30 mouse cellular contexts compared by ENCODE assay signal in genomic region chr6:8489266-8489665, GRCm38 (mm10).
"Had no signal": no experiment of that assay in that cellular context is flagged by ENCODE, and none has a peak within 500 bp of the region (broad histone marks: within the 10 kb centered on the region; RNA-seq: fewer than 3 reads in every experiment).

No protein-coding gene starts in this region.

- H3K9ac ChIP-seq: limb, embryonic 12.5 days; limb, embryonic 13.5 days; limb, embryonic 15.5 days; liver, embryonic 12.5 days; liver, embryonic 13.5 days; liver, embryonic 14.5 days; liver, embryonic 15.5 days; liver, postnatal 0 days; lung, embryonic 14.5 days; lung, embryonic 15.5 days; midbrain, embryonic 12.5 days; midbrain, embryonic 15.5 days had no signal

- H3K4me3 ChIP-seq: left cerebral cortex, adult 2 months; limb, embryonic 10.5 days; limb, embryonic 12.5 days; limb, embryonic 13.5 days; limb, embryonic 15.5 days; liver, embryonic 12.5 days; liver, embryonic 13.5 days; liver, embryonic 15.5 days; lung, embryonic 15.5 days; megakaryocyte, embryonic 14.5 days; midbrain, embryonic 10.5 days; midbrain, embryonic 12.5 days; midbrain, embryonic 15.5 days; myocyte had no signal

- H3K27me3 ChIP-seq: limb, embryonic 12.5 days; limb, embryonic 13.5 days; limb, embryonic 15.5 days; liver, embryonic 12.5 days; liver, embryonic 13.5 days; liver, embryonic 15.5 days; lung, embryonic 15.5 days; megakaryocyte, embryonic 14.5 days; midbrain, embryonic 12.5 days; midbrain, embryonic 15.5 days had no signal

- H3K9me3 ChIP-seq: limb, embryonic 10.5 days; limb, embryonic 12.5 days; limb, embryonic 13.5 days; limb, embryonic 15.5 days; liver, embryonic 12.5 days; liver, embryonic 13.5 days; liver, embryonic 15.5 days; lung, embryonic 15.5 days; megakaryocyte, embryonic 14.5 days; midbrain, embryonic 10.5 days; midbrain, embryonic 12.5 days; midbrain, embryonic 15.5 days had no signal

- H3K4me2 ChIP-seq: limb, embryonic 12.5 days; limb, embryonic 13.5 days; limb, embryonic 15.5 days; liver, embryonic 11.5 days; liver, embryonic 12.5 days; liver, embryonic 13.5 days; liver, embryonic 15.5 days; lung, embryonic 14.5 days; lung, embryonic 15.5 days; midbrain, embryonic 12.5 days; midbrain, embryonic 15.5 days had no signal

- H3K4me1 ChIP-seq: limb, embryonic 15.5 days had no signal

- DNase-seq: left cerebral cortex, postnatal 4 days; liver; liver, embryonic 13.5 days; liver, postnatal 0 days; lung, adult 18-20 months; lung, adult 2 months; lung, embryonic 14.5 days; lung, postnatal 10 days; lung, postnatal 14 days; lung, postnatal 36 days; lung, postnatal 4 days; midbrain, embryonic 14.5 days had no signal

- H3K36me3 ChIP-seq: limb, embryonic 10.5 days; limb, embryonic 12.5 days; limb, embryonic 13.5 days; limb, embryonic 15.5 days; liver, embryonic 12.5 days; liver, embryonic 13.5 days; liver, embryonic 15.5 days; lung, embryonic 15.5 days; midbrain, embryonic 10.5 days; midbrain, embryonic 12.5 days; midbrain, embryonic 15.5 days had no signal

- ATAC-seq: liver, embryonic 12.5 days; liver, postnatal 0 days; lung, postnatal 0 days; midbrain, embryonic 15.5 days; midbrain, embryonic 16.5 days had no signal

- H3K27ac ChIP-seq: left cerebral cortex, adult 2 months; limb, embryonic 10.5 days; limb, embryonic 12.5 days; limb, embryonic 13.5 days; limb, embryonic 15.5 days; liver, embryonic 14.5 days; liver, embryonic 15.5 days; lung, embryonic 15.5 days; macrophage; midbrain, embryonic 10.5 days; midbrain, embryonic 12.5 days; midbrain, embryonic 15.5 days had no signal
